Mouse (Mus musculus) lung, postnatal 0 days (tissue): Measurements from ENCODE around the gene Lrmda.

ENCODE experiments used
- CTCF ChIP-seq: IDR thresholded peaks from 2 replicates; pipeline ENCODE4 v1.5.1; 2016; ENCODE audit warnings: antibody characterized with exemption, mild to moderate bottlenecking
- EP300 ChIP-seq: IDR thresholded peaks from 2 replicates; pipeline ENCODE4 v1.6.1; 2016; ENCODE audit warnings: antibody characterized with exemption, mild to moderate bottlenecking, control low read depth

DNA sequence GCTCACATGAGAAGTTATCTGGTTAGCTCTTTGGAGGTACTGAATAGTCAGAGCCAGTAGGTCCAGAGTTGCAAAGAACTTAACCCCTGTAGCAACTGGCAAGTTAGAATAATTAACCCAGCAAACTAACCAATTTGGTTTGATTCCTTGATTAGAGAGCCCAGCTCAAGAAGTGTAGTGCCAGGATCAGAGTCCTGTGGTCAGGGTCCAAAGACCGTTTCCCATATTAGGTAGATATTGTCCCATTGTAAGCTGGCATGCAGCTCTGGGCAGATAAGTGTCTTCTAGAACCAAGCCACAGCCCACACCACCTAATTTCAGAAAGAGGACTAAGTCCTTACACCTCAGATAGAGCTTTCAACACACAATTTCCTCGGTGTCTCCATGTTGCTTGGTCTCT lies 473.8 kb downstream of the Lrmda start:
- TF ChIP-seq CTCF, result no peak
- no peak for TF ChIP-seq EP300
